Mouse (Mus musculus) olfactory bulb, adult 2 months (tissue): ENCODE data around the gene Gm38392.

ENCODE experiments used
- CTCF ChIP-seq: fragments of 200-500 bp; IDR thresholded peaks from 2 replicates; pipeline ENCODE4 v1.5.1; 2012; ENCODE audit warnings: low read depth, mild to moderate bottlenecking, low read length, moderate library complexity; ENCODE audit not compliant: insufficient read depth
- POLR2A ChIP-seq: fragments of 200-500 bp; IDR thresholded peaks from 2 replicates; pipeline ENCODE4 v1.6.1; 2012; ENCODE audit warnings: mild to moderate bottlenecking, low read depth, low read length, moderate library complexity; ENCODE audit not compliant: insufficient read depth

- no peak for TF ChIP-seq CTCF
- TF ChIP-seq POLR2A: no peak
These were observed 44.3 kb upstream of the Gm38392 start for GRCm38 (mm10) chr3:88331282-88331681.
